Mouse (Mus musculus) mouse embryonic stem cell (cell line): ENCODE measurements around the gene Trp53i13.

Experiments
- in situ Hi-C, 2 experiments: fragments of 300-500 bp; cut with MboI; formaldehyde crosslinking; loops; 1 replicate in 1 of 2; 3 replicates in 1 of 2; pipeline ENCODE4 v1.14.3; 2019 to 2020; ENCODE audit warnings: low sequenced_read_pairs in 2 of 2, low pct_unique_long_range_greater_than_20kb in 1 of 2, mixed read lengths in 1 of 2; ENCODE audit not compliant: unreplicated experiment in 1 of 2

Gene Trp53i13

GRCm38 (mm10) chr11:77515637-77516552, at the start of gene Trp53i13:
Trp53i13 (minus strand) TSS chr11:77515980.
- in situ Hi-C loops: no loop called here

DNA sequence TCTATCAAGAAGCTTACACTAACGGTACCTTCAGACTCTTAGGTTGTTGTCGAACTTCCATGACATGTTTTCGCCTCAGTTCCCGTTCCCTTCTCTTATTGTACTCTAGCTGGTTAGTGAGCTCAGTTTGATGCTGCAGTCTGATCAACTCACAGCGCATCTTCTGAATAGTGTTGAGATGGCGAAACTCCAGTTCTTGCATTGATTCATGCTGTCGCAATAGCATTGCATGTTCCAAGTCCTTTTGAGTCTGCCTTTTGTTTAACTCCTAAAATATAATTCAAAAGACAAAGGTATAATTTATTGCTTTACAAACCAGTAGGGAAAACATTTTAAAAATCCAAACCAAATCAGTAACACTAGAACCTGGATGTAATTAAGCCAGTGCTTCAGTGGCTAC, 29.5 kb upstream of the Trp53i13 start:
- in situ Hi-C loops: no loop called here

- in situ Hi-C loops: no loop called here
Observed at GRCm38 (mm10) chr11:77532202-77532846, 16.5 kb upstream of the Trp53i13 start.

DNA sequence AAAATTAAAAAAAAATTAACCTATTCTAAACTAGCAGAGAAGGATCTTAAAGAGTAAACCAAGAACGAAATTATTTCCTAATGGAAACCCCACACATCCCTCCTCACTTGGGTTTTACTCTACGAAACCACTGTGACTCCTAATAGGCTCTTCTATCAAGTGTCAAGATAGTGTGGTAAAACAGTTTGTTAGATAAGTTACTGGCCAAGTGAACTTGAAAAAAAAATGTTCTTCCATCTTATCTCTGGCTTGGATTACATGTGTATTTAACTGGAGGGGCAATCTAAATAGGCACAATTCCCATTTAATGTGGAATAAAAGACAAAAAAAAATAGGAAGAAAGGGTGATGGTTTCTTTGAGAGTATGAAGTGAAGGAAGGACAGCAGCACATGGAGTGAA, 15.1 kb upstream of the Trp53i13 start:
- in situ Hi-C loops: no loop called here

GRCm38 (mm10) chr11:77529644-77530043, 13.9 kb upstream of the Trp53i13 start:
- in situ Hi-C loops: loop anchor here in 1 of 2 experiments (10.0 kb wide), 1 partner anchor 285 kb away; no protein-coding TSS in a partner anchor

GRCm38 (mm10) chr11:77528420-77528819, 12.6 kb upstream of the Trp53i13 start:
- in situ Hi-C loops: loop anchor here in 1 of 2 experiments (10.0 kb wide), 1 partner anchor 286 kb away; no protein-coding TSS in a partner anchor

DNA sequence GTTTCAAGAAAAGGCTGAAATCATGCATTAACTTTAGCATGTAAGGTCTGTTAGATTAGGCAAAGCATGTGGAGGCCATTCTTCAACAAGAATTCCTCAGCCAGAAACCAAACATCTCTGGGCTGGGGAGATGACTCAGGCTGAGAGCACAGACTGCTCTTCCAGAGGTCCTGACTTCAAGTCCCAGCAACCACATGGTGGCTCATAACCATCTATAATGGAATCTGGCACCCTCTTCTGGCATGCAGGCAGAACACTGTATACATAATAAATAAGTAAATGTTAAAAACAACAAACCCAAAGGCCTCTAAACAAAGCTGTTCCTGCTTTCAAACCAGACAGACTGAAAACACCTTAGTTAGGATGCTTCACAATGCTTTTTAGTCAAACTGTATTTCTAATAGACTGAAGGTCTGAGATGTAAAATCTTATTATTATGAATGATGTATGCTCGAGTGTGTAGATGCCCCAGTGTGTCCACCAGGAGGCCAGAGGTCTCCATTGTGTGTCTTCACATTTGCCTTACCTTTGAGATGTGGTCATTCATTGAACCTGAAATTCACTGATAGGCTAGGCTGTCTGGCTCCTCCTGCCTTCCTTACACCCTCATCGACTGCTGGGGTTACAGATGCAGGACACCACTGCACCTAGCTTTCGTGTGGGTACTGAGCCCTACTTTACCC, 10.2 kb upstream of the Trp53i13 start:
- in situ Hi-C loops: loop anchor here in 1 of 2 experiments (10.0 kb wide), 1 partner anchor 289 kb away; no protein-coding TSS in a partner anchor

DNA sequence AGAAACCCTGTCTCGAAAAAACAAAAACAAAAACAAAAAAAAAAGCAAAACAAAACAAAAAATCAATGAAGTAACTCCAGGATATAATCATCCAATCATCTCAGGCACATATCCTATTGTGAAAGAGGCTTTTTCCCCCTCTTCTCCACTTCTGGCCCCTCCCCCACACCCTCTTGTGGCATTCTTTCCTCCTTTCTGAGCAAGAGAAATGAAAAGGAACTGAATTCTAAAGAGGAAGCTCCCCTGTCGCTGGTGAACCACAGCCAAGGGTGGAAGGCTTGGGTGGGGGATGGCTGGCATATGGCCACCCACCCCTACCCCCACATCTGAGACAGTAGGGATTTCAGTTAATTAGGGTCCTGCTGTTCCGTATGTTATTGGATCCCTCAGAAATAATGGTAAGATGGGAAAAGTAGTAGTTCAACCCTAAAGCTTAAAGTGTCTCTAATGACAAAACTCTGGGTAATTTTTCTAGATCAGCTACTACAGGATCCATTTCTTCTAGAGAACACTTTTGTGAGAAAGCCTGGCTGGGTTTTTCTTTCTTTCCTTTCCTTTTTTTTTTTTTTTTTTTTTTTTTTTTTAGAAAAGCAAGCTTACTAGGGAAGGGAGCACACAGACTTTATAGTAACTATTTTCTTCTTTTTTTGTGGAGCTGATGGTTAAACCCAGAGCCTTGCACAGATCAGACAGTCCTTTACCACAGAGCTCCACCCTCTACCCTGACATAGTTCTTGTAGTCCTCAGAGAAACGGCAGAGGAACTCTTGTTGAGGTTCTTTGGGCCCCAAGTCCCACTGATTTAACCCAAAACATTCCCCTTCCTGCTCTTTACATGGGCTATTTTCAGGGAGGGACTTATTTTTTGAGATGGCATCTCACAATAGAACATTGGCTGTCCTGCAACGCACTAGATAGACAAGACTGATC, 5.1 kb upstream of the Trp53i13 start:
- in situ Hi-C loops: loop anchor here in 1 of 2 experiments (10.0 kb wide), 1 partner anchor 294 kb away; no protein-coding TSS in a partner anchor

GRCm38 (mm10) chr11:77519043-77519442, 3.3 kb upstream of the Trp53i13 start, which contains the start of gene Gm10392:
Gm10392 (minus strand) TSS chr11:77519198.
- in situ Hi-C loops: no loop called here

DNA sequence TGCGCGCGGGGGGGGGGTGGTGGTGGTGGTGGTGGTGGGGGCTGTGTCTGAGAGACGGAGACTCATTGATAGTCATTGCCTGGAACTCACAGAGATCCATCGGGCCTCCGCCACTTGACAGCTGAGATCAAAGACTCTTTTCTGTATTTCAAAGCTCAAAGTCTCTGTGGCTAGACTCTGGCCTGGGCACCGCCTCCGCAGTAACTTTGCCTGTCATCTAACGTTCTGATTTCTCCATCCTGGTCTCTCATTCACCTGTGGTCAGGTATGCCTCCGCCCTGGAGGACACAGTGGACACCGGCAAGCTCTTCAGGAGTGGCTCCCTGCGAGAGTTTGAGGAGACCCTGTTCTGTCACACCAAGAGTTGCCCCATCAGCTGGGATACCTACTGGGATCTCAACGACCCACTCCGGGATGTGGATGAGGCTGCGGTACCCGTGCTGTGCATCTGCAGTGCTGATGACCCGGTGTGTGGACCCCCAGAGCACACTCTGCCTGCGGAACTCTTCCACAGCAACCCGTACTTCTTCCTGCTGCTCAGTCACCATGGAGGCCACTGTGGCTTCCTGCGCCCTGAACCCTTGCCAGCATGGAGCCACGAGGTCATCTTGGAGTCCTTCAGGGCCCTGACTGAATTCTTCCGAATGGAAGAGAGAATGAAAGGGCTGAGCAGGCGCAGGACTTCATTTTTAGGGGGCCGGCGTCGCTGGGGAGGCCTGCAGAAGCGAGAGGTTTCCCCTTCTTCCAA, 2.4 kb upstream of the Trp53i13 start:
- in situ Hi-C loops: no loop called here

DNA sequence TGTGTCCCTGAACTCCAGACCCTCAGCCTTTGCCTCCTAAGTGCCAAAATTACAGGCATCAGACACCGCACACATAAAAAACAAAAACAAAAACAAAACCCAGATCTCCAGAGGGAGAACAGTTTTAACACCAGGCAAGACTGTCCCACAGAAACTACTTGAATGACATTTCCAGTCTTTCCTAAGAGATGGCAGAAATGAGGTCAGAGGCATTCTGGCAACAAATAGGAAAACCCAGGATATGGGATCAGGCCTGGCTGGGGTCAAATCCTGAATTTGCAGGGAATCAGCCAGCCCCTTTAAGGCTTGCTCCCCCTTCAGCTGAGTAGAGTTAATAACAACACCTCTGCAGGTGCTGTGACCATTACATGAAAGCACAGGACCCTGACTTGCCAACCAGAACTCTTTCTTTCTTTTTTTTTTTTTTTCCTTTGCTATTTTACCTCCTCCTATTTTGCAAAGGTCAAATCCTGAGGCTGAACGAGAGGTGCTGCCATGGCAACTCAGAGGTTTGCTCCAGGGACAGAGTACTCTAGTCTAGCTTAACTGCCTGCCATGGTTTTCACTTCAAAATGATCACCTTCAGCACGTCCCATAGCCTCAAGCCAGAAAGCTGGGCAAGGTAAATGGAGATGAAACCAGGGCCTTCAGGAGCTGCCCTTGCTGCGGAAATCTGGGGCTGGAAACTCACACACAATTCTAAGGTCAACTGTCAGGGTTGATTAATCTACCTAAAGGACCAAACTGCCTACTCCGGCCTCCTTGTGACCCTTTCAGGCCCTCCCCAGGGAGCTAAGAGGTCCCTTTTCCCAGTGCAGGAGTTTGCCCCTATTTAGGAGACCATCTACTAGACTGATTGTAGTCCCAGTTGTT, 1.0 kb upstream of the Trp53i13 start:
- in situ Hi-C loops: no loop called here

- in situ Hi-C loops: no loop called here
Observed at GRCm38 (mm10) chr11:77514832-77515636, 746 bp downstream of the Trp53i13 start, which contains the start of gene Abhd15. Abhd15 (plus strand) TSS chr11:77515121.

GRCm38 (mm10) chr11:77514281-77514831, 1.4 kb downstream of the Trp53i13 start:
- in situ Hi-C loops: no loop called here

- in situ Hi-C loops: no loop called here
Observed at GRCm38 (mm10) chr11:77513811-77514170, 2.0 kb downstream of the Trp53i13 start.
